Mouse (Mus musculus) liver, embryonic 15.5 days (tissue): ENCODE results near the gene Stn1. TPM values are rescaled to one million over a fixed set of nuclear protein-coding genes. Genes with fewer than 3 reads are reported as not detected.

Experiments
- ATAC-seq: fragments of 200-750 bp; cut with Nextera tagmentation; 2 replicates; pipeline ENCODE4 v1.8.0; 2017; ENCODE audit warnings: moderate number of reproducible peaks, mild to moderate bottlenecking, moderate library complexity; ENCODE audit not compliant: insufficient read depth
- H3K27ac ChIP-seq: fragments of 300-500 bp; sonication (generic); replicated peaks from 2 replicates; pipeline ENCODE4 v1.5.1; 2015; ENCODE audit warnings: mild to moderate bottlenecking, inconsistent platforms
- H3K27me3 ChIP-seq: fragments of 300-500 bp; sonication (generic); 2 replicates; pipeline ENCODE4 v1.6.1; 2015; ENCODE audit warnings: mild to moderate bottlenecking, inconsistent platforms
- H3K36me3 ChIP-seq: fragments of 300-500 bp; sonication (generic); replicated peaks from 2 replicates; pipeline ENCODE4 v1.6.1; 2015; ENCODE audit warnings: moderate library complexity, mild to moderate bottlenecking, inconsistent platforms
- H3K4me1 ChIP-seq: fragments of 300-500 bp; sonication (generic); replicated peaks from 2 replicates; pipeline ENCODE4 v1.6.1; 2015; ENCODE audit warnings: inconsistent platforms
- H3K4me2 ChIP-seq: fragments of 300-500 bp; sonication (generic); 2 replicates; pipeline ENCODE4 v1.6.1; 2015; ENCODE audit warnings: moderate library complexity, mild to moderate bottlenecking, inconsistent platforms
- H3K4me3 ChIP-seq: fragments of 300-500 bp; sonication (generic); replicated peaks from 2 replicates; pipeline ENCODE4 v1.5.1; 2015; ENCODE audit warnings: mild to moderate bottlenecking, inconsistent platforms
- H3K9ac ChIP-seq: fragments of 300-500 bp; sonication (generic); 2 replicates; pipeline ENCODE4 v1.6.1; 2015; ENCODE audit warnings: moderate library complexity, mild to moderate bottlenecking, inconsistent platforms
- H3K9me3 ChIP-seq: fragments of 300-500 bp; sonication (generic); replicated peaks from 2 replicates; pipeline ENCODE4 v1.6.1; 2016; ENCODE audit warnings: inconsistent platforms
- WGBS: fragments of 180-500 bp; shearing (Covaris S2); methylation state at CpG from one replicate; pipeline ENCODE4 v1.1.7; 2015; ENCODE audit warnings: mixed read lengths; ENCODE audit not compliant: insufficient replicate concordance; 5-methylcytosine and 5-hydroxymethylcytosine counted together
- polyA plus RNA-seq: library from polyadenylated mRNA; unstranded; fragments of >200 nt; fragmentation: Nextera tagmentation; extraction: Ambion mirVana; gene quantifications from 2 replicates; pipeline ENCODE4 v1.2.1, GENCODE M21; 2015

Stn1 gene
- polyA plus RNA-seq, 1 experiment from 2014 or later = 8.4 TPM

DNA sequence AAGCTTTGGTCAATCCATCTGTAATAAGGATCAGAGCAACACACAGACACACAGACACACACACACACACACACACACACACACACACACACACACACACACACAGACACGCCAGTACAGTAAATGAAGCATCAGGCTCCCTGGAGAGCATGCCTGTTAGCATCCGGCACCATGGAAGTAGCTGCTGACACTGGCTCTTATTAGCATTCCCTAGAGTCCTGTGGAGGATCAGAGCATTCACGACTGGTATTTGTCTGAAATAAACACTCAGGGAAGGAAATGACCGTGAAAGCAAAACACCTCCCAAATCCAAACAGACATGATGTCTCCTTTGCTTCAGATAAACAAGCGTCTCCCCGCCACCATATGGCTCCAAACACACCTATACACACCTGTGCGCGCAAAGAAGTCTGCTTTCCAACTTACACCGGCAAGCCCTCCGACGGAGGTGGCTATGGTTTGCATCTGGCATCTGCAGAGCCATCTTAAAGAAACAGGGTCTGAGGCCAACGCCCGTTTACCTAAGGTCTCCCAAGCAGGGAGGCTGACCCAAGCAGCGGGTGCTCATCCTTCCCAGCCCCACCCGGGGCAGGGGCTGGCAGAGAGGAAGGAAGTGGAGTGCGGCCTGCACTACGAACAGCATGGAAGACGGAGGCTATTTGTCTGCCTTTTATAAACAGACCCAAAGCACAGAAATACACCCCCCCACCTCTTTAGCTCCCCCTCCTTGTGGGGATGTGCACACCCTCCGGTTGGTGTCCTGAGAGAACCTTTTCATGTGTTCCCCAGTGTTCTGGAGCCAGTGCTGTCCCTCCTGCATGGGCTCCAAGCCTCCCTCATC lies 77.0 kb downstream of the Stn1 start:
- H3K27ac ChIP-seq = no peak overlapping the region
- WGBS = 54% methylated on average over 19 of the region's 19 CpGs
- peaks cover 91% of the 10 kb centered on the region for H3K4me1 ChIP-seq
- no peak overlapping the region for H3K4me3 ChIP-seq
- H3K4me2 ChIP-seq = no peak overlapping the region
- H3K36me3 ChIP-seq = no peaks in the 10 kb centered on the region; the same call in 1 of the 2 replicates
- ATAC-seq = no peak
- H3K9ac ChIP-seq = no peak overlapping the region
- H3K27me3 ChIP-seq = peaks cover 49% of the 10 kb centered on the region
- 0 out of 2 replicates have a peak, but pooled peaks cover 4% of the 10 kb centered on the region for H3K9me3 ChIP-seq

DNA sequence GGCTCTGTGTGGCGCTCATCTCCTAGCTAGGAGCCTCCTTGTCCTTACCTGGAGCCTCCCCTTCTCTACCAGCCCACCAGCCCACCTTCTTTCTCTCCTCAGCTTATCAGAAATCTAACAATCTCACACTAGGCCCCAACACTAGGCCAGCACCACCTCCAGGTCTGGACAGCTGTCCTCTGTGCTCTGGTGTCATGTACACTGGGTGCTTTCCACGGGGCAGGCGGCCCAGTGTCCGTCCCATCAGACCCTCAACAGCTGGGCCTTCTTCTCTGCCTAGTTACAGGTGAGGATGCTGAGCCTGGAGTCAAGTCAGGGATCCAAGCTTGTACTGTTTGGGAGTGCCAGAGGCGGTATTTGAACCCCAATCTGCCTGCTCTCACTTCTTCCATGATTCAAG lies 78.1 kb downstream of the Stn1 start:
- peaks cover 93% of the 10 kb centered on the region for H3K4me1 ChIP-seq

DNA sequence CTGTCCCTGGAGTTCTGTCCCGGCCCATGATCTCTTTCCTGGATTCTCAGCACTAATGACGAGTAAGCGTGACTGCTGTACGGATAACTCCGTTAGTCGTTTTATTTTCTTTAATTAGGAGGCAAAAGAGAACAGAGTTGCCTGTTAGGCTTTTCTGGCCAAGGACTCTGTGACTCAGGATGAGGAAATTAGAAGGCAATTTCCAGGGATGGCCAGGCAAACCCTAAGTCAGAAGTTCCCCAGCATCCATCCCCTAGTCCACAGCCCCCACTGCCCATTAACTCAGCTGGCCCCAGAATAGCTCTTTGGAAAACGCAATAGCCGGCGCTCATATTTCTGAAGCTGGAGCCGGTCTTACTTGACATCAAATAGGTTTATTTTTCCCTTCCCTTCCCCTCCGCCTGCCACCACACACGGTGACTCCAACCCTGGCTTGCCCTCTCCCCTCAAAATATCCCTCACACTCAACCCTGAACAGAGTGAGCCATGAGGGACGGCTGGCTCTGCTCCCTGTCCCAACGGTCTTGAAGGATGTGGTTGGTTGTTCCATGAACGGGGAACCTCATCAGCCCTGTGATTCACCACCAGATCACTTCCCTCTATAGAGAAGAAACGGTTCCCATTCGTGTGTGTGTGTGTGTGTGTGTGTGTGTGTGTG lies 78.7 kb downstream of the Stn1 start:
- Histone ChIP-seq H3K4me1 (peaks cover 93% of the 10 kb centered on the region), H3K27ac (peak overlapping the region; percentile 38; the same call in 1 of the 2 replicates), H3K27me3 (peaks cover 32% of the 10 kb centered on the region), H3K9ac (0 out of 2 replicates have a peak overlapping the region, but pooled peaks have one; percentile 8), H3K4me3 (no peak overlapping the region), H3K9me3 (0 out of 2 replicates have a peak, but pooled peaks cover 4% of the 10 kb centered on the region), H3K36me3 (no peaks in the 10 kb centered on the region; the same call in 1 of the 2 replicates), H3K4me2 (0 out of 2 replicates have a peak overlapping the region, but pooled peaks have one; percentile 2)
- ATAC-seq = no peak
- 53% methylated on average over 17 of the region's 17 CpGs for WGBS

More for the DNA sequence above, 78.1 kb downstream of the Stn1 start:
- no peak overlapping the region for H3K27ac ChIP-seq
- H3K27me3 ChIP-seq = peaks cover 37% of the 10 kb centered on the region
- WGBS = 75% methylated on average over 5 of the region's 5 CpGs
- no peak overlapping the region for H3K9ac ChIP-seq
- no peak overlapping the region for H3K4me2 ChIP-seq
- ATAC-seq = no peak
- no peak overlapping the region for H3K4me3 ChIP-seq
- H3K36me3 ChIP-seq = no peaks in the 10 kb centered on the region; the same call in 1 of the 2 replicates
- H3K9me3 ChIP-seq = 0 out of 2 replicates have a peak, but pooled peaks cover 4% of the 10 kb centered on the region

DNA sequence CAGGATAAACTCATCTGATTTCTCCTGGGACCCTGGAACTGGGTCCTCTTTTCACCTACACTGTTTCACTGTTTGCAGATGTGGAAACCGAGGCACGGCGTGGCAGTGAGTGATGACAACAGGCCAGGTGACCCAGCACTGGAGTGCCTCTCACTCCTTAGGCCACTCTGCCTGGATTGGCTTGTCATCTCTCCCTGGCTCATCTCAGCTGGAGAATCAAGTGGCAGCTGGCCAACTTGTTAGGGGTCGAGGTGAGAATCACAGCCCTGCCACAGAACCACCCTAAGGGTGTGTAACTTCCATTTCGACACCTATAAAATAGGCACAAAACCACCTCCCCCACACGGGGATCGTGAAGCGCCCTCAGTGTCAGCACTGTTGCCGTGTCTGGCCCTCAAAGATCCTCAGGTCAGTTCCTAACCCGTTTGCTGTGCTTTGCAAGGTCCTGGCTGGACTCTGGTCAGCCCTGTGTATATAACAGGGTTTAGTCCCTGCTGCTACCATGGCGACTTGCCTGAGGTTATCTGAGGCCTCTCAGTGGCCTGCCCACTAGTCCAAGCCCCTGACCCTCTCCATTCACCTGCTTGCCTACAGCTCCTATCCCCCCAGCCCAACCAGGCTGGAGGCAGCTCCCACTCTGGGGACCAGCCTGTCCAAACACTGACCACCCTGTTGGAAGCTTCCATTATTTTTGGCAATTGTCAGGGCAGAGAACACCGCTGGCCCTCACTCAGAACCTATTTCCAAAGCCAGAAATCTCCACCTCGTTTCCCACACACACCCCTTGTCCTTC lies 79.4 kb downstream of the Stn1 start:
- peak overlapping the region; percentile 2; the same call in 1 of the 2 replicates for H3K4me2 ChIP-seq
- 0 out of 2 replicates have a peak, but pooled peaks cover 4% of the 10 kb centered on the region for H3K9me3 ChIP-seq
- H3K27ac ChIP-seq = peak overlapping the region; percentile 51
- H3K4me1 ChIP-seq = peaks cover 86% of the 10 kb centered on the region
- H3K36me3 ChIP-seq = no peaks in the 10 kb centered on the region; the same call in 1 of the 2 replicates
- WGBS = 66% methylated on average over 13 of the region's 13 CpGs
- H3K27me3 ChIP-seq = peaks cover 24% of the 10 kb centered on the region
- H3K9ac ChIP-seq = 0 out of 2 replicates have a peak overlapping the region, but pooled peaks have one; percentile 8
- peak; percentile 63 for ATAC-seq
- no peak overlapping the region for H3K4me3 ChIP-seq

DNA sequence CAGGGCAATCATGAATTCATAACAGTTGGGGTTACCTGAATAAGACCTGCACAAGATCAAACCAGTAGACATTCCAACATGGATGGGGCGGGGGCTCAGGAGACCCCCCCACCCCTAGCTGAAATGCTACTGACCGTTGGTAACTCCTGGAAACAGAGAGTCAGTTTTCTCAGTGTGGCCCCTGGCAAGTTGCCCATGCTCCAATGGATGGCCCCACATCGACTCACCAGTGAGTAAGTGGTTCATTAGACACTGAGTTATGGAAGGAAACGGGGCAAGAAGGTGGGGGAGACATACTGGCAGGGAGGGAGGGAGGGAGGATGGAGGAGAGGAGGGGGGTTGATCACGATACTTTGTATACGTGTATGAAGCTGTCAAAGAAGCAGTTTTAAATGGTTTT lies 81.3 kb downstream of the Stn1 start:
- WGBS = 47% methylated on average over 6 of the region's 6 CpGs
- Histone ChIP-seq H3K36me3 (no peaks in the 10 kb centered on the region), H3K27ac (no peak overlapping the region), H3K4me2 (no peak overlapping the region), H3K27me3 (peaks cover 7% of the 10 kb centered on the region; the same call in 1 of the 2 replicates), H3K4me1 (peaks cover 79% of the 10 kb centered on the region), H3K4me3 (no peak overlapping the region), H3K9me3 (no peaks in the 10 kb centered on the region), H3K9ac (no peak overlapping the region)
- no peak for ATAC-seq

DNA sequence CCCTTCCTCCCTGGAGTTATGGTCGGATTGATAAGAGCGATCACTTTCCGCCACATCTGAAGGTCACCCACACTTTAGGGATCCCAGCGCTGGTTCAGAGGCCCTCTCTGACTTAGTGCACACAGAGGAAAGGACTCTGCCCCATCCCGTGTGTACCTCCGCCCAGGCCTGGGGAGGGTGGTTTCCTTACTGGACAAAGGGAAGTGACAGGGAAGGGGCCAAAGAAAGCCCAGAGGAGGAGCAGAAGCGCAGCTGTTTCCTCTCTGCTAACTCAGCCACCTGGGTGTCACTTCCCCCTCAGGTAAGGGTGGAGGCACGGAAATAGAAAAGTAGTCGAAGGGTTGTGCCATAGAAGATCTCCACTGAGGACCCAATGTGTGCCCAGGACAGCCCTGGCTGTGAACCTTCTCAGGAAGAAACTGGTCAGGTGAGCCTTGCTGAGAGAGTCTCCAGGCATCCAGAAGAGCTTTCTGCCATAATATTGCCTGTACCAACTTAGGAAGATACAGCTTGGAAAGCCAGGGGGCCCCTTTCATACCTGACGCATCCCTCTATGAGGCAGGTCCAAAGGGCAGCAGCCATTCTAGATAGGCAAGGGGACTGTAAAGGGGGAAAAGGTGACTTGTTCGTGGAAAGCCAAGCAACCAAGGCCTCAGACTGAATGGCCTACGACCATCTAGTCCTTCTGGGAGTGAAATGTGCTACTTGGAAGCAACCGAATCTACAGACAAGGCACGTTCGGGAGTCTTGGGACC lies 82.1 kb downstream of the Stn1 start:
- peak; percentile 29; the same call in 1 of the 2 replicates for ATAC-seq
- WGBS = 39% methylated on average over 15 of the region's 15 CpGs
- H3K9ac ChIP-seq = 0 out of 2 replicates have a peak overlapping the region, but pooled peaks have one; percentile 11
- peaks cover 79% of the 10 kb centered on the region for H3K4me1 ChIP-seq
- no peaks in the 10 kb centered on the region; the same call in 1 of the 2 replicates for H3K27me3 ChIP-seq
- no peaks in the 10 kb centered on the region for H3K9me3 ChIP-seq
- H3K4me3 ChIP-seq = no peak overlapping the region
- H3K4me2 ChIP-seq = peak overlapping the region; percentile 21
- no peaks in the 10 kb centered on the region for H3K36me3 ChIP-seq
- H3K27ac ChIP-seq = peak overlapping the region; percentile 41; the same call in 1 of the 2 replicates

DNA sequence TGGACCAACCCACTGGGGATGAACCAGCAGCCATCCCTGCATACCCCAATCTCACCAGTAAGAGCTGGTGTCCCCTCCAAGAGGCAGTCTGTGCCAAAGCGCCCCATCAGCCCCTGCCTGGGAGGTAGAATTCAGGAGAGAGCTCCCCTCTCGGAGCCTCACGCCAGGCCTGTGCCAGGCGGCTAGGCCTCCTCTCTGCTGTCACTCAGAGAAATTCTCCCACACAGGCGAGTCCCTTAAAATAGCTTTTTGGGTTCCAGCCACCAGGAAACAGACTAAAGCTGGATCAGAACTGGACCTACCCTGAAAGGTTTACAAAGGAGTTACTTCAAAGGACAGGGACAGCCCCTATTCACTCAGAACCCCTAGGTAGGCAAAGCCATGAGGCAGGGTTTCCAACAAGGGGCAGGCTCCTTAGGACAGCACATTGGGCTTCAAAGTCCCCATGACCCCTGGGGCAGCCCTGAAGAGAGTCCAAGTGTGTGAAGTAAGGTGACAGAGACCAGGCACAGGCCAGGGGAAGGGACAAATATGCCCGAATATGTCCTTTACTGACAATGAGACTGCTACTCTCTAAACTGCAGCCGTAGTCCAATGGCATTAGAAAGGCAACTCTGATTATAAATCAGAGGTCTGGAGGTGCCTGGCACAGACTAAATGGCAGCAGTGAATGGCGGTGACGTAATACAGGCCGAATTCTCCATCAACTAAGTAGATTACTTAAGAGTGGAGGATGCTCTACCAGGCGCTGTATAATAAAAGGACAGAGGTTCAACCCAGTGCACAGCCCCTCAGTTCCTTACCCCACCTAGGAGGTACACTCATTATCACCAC lies 82.9 kb downstream of the Stn1 start:
- ATAC-seq = no peak
- peaks cover 80% of the 10 kb centered on the region for H3K4me1 ChIP-seq
- H3K27ac ChIP-seq = 0 out of 2 replicates have a peak overlapping the region, but pooled peaks have one; percentile 41
- 56% methylated on average over 11 of the region's 11 CpGs for WGBS
- peak overlapping the region; percentile 21; the same call in 1 of the 2 replicates for H3K4me2 ChIP-seq
- H3K9me3 ChIP-seq = no peaks in the 10 kb centered on the region
- no peaks in the 10 kb centered on the region for H3K36me3 ChIP-seq
- H3K4me3 ChIP-seq = no peak overlapping the region
- no peaks in the 10 kb centered on the region; the same call in 1 of the 2 replicates for H3K27me3 ChIP-seq
- H3K9ac ChIP-seq = no peak overlapping the region

DNA sequence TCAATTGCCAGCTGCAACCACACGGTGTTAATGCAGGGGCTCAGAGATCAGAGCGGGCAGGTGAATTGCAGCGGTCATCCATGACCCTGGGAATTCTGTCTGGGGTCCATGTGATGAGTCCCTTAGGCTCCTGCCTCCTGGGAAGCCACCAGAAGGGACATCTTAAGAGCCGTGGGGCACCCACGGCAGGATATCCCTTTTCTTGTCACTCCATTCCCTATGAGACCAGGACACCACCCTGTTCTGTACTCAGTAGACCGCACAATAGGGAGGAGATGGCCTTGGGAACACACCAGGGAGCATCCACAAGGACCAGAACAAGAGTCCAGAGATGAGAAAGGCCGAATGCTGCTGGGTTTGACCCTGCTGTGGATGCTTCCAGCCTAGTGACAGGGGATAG lies 84.0 kb downstream of the Stn1 start:
- no peak overlapping the region for H3K27ac ChIP-seq
- no peak for ATAC-seq

DNA sequence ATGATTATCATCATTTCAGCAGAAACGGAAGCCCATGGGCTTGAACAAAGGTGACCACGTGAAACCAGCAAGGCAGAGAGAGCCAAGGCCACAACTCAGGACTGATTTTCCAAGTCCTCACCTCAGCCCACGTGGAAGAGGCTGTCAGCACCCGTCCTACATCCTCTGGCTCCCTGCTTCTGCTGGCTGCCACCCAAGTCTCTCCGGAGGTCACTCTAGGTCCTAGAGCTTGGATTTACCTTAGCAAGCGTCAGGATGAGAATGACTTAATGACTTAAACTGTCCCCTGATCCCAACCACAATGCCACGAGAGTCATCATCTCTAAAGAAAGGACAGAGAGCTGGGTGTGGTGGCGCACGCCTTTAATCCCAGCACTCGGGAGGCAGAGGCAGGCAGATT lies 84.6 kb downstream of the Stn1 start:
- Histone ChIP-seq H3K27ac (no peak overlapping the region), H3K4me3 (no peak overlapping the region), H3K4me1 (peaks cover 80% of the 10 kb centered on the region), H3K4me2 (no peak overlapping the region), H3K9ac (no peak overlapping the region), H3K27me3 (no peaks in the 10 kb centered on the region; the same call in 1 of the 2 replicates), H3K9me3 (no peaks in the 10 kb centered on the region), H3K36me3 (no peaks in the 10 kb centered on the region)
- WGBS = 69% methylated on average over 10 of the region's 10 CpGs
- no peak for ATAC-seq

More for the DNA sequence above, 84.0 kb downstream of the Stn1 start:
- no peak overlapping the region for H3K4me3 ChIP-seq
- no peaks in the 10 kb centered on the region for H3K9me3 ChIP-seq
- WGBS = 83% methylated on average over 7 of the region's 7 CpGs
- no peaks in the 10 kb centered on the region; the same call in 1 of the 2 replicates for H3K27me3 ChIP-seq
- no peak overlapping the region for H3K4me2 ChIP-seq
- H3K9ac ChIP-seq = no peak overlapping the region
- H3K36me3 ChIP-seq = no peaks in the 10 kb centered on the region
- H3K4me1 ChIP-seq = peaks cover 80% of the 10 kb centered on the region
